Mouse (Mus musculus) forebrain, embryonic 13.5 days (tissue): Measurements from ENCODE around the gene Fbxl20. TPM values are rescaled to one million over a fixed set of nuclear protein-coding genes. Genes with fewer than 3 reads are reported as not detected.

Source experiments
- ATAC-seq: fragments of 200-750 bp; cut with Nextera tagmentation; 2 replicates; pipeline ENCODE4 v1.8.0; 2017
- H3K27ac ChIP-seq: fragments of 300-500 bp; sonication (generic); 2 replicates; pipeline ENCODE4 v1.5.1; 2015; ENCODE audit warnings: inconsistent platforms, mild to moderate bottlenecking, moderate library complexity
- H3K27me3 ChIP-seq: fragments of 300-500 bp; sonication (generic); 2 replicates; pipeline ENCODE4 v1.6.1; 2015; ENCODE audit warnings: mild to moderate bottlenecking, inconsistent platforms
- H3K36me3 ChIP-seq: fragments of 300-500 bp; sonication (generic); 2 replicates; pipeline ENCODE4 v1.6.1; 2015; ENCODE audit warnings: mild to moderate bottlenecking, inconsistent platforms; ENCODE audit not compliant: poor library complexity, severe bottlenecking
- H3K4me1 ChIP-seq: fragments of 300-500 bp; sonication (generic); 2 replicates; pipeline ENCODE4 v1.6.1; 2015; ENCODE audit warnings: inconsistent platforms
- H3K4me2 ChIP-seq: fragments of 300-500 bp; sonication (generic); 2 replicates; pipeline ENCODE4 v1.6.1; 2015; ENCODE audit warnings: inconsistent platforms, mild to moderate bottlenecking, moderate library complexity
- H3K4me3 ChIP-seq: fragments of 300-500 bp; sonication (generic); 2 replicates; pipeline ENCODE4 v1.5.1; 2015; ENCODE audit warnings: mild to moderate bottlenecking, inconsistent platforms
- H3K9ac ChIP-seq: fragments of 300-500 bp; sonication (generic); 2 replicates; pipeline ENCODE4 v1.6.1; 2015; ENCODE audit warnings: mild to moderate bottlenecking, inconsistent platforms
- H3K9me3 ChIP-seq: fragments of 300-500 bp; sonication (generic); replicated peaks from 2 replicates; pipeline ENCODE4 v1.6.1; 2016; ENCODE audit warnings: inconsistent platforms
- WGBS: fragments of 180-500 bp; shearing (Covaris S2); methylation state at CpG from one replicate; pipeline ENCODE4 v1.1.7; 2015; 5-methylcytosine and 5-hydroxymethylcytosine counted together
- polyA plus RNA-seq: library from polyadenylated mRNA; unstranded; fragments of >200 nt; fragmentation: Nextera tagmentation; extraction: Ambion mirVana; gene quantifications from 2 replicates; pipeline ENCODE4 v1.2.1, GENCODE M21; 2015

Fbxl20 gene
- polyA plus RNA-seq, 1 experiment from 2014 or later, result 31.8 TPM

- WGBS, result 86% methylated on average over 7 of the region's 7 CpGs
Measured at GRCm38 (mm10) chr11:98145856-98146255, 4.3 kb downstream of the Fbxl20 start.

GRCm38 (mm10) chr11:98142545-98142944 is 7.7 kb downstream of the Fbxl20 start:
- Histone ChIP-seq H3K9me3 (no peaks in the 10 kb centered on the region), H3K9ac (no peak overlapping the region), H3K4me1 (peaks cover 17% of the 10 kb centered on the region), H3K36me3 (0 out of 2 replicates have a peak, but pooled peaks cover 5% of the 10 kb centered on the region), H3K4me2 (no peak overlapping the region), H3K27ac (no peak overlapping the region), H3K4me3 (no peak overlapping the region), H3K27me3 (no peaks in the 10 kb centered on the region)
- no peak for ATAC-seq
- 87% methylated on average over 2 of the region's 2 CpGs for WGBS

More at GRCm38 (mm10) chr11:98145856-98146255, 4.3 kb downstream of the Fbxl20 start:
- Histone ChIP-seq H3K27me3 (no peaks in the 10 kb centered on the region), H3K4me2 (no peak overlapping the region), H3K4me3 (no peak overlapping the region), H3K27ac (no peak overlapping the region), H3K9ac (no peak overlapping the region), H3K36me3 (0 out of 2 replicates have a peak, but pooled peaks cover 5% of the 10 kb centered on the region), H3K9me3 (no peaks in the 10 kb centered on the region), H3K4me1 (peaks cover 29% of the 10 kb centered on the region)
- no peak for ATAC-seq

- no peak for ATAC-seq
- Histone ChIP-seq H3K27ac (no peak overlapping the region), H3K4me1 (no peaks in the 10 kb centered on the region; the same call in 1 of the 2 replicates), H3K9me3 (no peaks in the 10 kb centered on the region), H3K4me3 (no peak overlapping the region), H3K27me3 (no peaks in the 10 kb centered on the region), H3K4me2 (no peak overlapping the region), H3K36me3 (0 out of 2 replicates have a peak, but pooled peaks cover 5% of the 10 kb centered on the region), H3K9ac (no peak overlapping the region)
- 87% methylated on average over 7 of the region's 7 CpGs for WGBS
Measured at GRCm38 (mm10) chr11:98138894-98139293, 11.3 kb downstream of the Fbxl20 start.

- 0 out of 2 replicates have a peak, but pooled peaks cover 5% of the 10 kb centered on the region for H3K36me3 ChIP-seq
- H3K4me2 ChIP-seq, result no peak overlapping the region
- no peak overlapping the region for H3K9ac ChIP-seq
- no peaks in the 10 kb centered on the region; the same call in 1 of the 2 replicates for H3K4me1 ChIP-seq
- 91% methylated on average over 11 of the region's 11 CpGs for WGBS
- ATAC-seq, result no peak
- no peak overlapping the region for H3K4me3 ChIP-seq
- H3K9me3 ChIP-seq, result no peaks in the 10 kb centered on the region
- H3K27ac ChIP-seq, result no peak overlapping the region
- H3K27me3 ChIP-seq, result no peaks in the 10 kb centered on the region
Measured at GRCm38 (mm10) chr11:98137836-98138235, 12.4 kb downstream of the Fbxl20 start.

- 65% methylated on average over 4 of the region's 4 CpGs for WGBS
Measured at GRCm38 (mm10) chr11:98134951-98135350, 15.3 kb downstream of the Fbxl20 start.

GRCm38 (mm10) chr11:98123424-98123823 is 26.8 kb downstream of the Fbxl20 start:
- no peak overlapping the region for H3K4me3 ChIP-seq
- no peaks in the 10 kb centered on the region for H3K9me3 ChIP-seq
- peaks cover 47% of the 10 kb centered on the region for H3K36me3 ChIP-seq
- H3K27me3 ChIP-seq, result no peaks in the 10 kb centered on the region
- no peak overlapping the region for H3K9ac ChIP-seq
- ATAC-seq, result no peak
- H3K4me2 ChIP-seq, result no peak overlapping the region
- 92% methylated on average over 5 of the region's 5 CpGs for WGBS
- no peak overlapping the region for H3K27ac ChIP-seq
- H3K4me1 ChIP-seq, result no peaks in the 10 kb centered on the region

More at GRCm38 (mm10) chr11:98134951-98135350, 15.3 kb downstream of the Fbxl20 start:
- ATAC-seq, result no peak
- no peaks in the 10 kb centered on the region for H3K36me3 ChIP-seq
- no peak overlapping the region for H3K4me2 ChIP-seq
- H3K27me3 ChIP-seq, result no peaks in the 10 kb centered on the region
- H3K4me3 ChIP-seq, result no peak overlapping the region
- no peaks in the 10 kb centered on the region for H3K9me3 ChIP-seq
- H3K4me1 ChIP-seq, result no peaks in the 10 kb centered on the region; the same call in 1 of the 2 replicates
- H3K9ac ChIP-seq, result no peak overlapping the region
- no peak overlapping the region; the same call in 1 of the 2 replicates for H3K27ac ChIP-seq

GRCm38 (mm10) chr11:98114363-98114762 is 35.8 kb downstream of the Fbxl20 start:
- Histone ChIP-seq H3K4me1 (no peaks in the 10 kb centered on the region), H3K4me3 (no peak overlapping the region), H3K27ac (no peak overlapping the region), H3K9ac (no peak overlapping the region), H3K36me3 (peaks cover 62% of the 10 kb centered on the region), H3K4me2 (no peak overlapping the region), H3K27me3 (no peaks in the 10 kb centered on the region), H3K9me3 (no peaks in the 10 kb centered on the region)
- WGBS, result 95% methylated on average over 1 of the region's 1 CpGs
- ATAC-seq, result no peak

GRCm38 (mm10) chr11:98113504-98113903 is 36.7 kb downstream of the Fbxl20 start:
- Histone ChIP-seq H3K27ac (no peak overlapping the region), H3K9me3 (no peaks in the 10 kb centered on the region), H3K4me2 (no peak overlapping the region), H3K4me3 (no peak overlapping the region), H3K9ac (no peak overlapping the region), H3K27me3 (no peaks in the 10 kb centered on the region), H3K4me1 (no peaks in the 10 kb centered on the region), H3K36me3 (peaks cover 64% of the 10 kb centered on the region)
- ATAC-seq, result no peak
- WGBS, result 68% methylated on average over 4 of the region's 4 CpGs

GRCm38 (mm10) chr11:98109706-98110105 is 40.5 kb downstream of the Fbxl20 start:
- H3K4me3 ChIP-seq, result no peak overlapping the region
- no peak overlapping the region for H3K4me2 ChIP-seq
- 90% methylated on average over 5 of the region's 5 CpGs for WGBS
- no peak overlapping the region for H3K9ac ChIP-seq
- no peaks in the 10 kb centered on the region for H3K4me1 ChIP-seq
- H3K36me3 ChIP-seq, result peaks cover 76% of the 10 kb centered on the region
- H3K9me3 ChIP-seq, result no peaks in the 10 kb centered on the region
- H3K27ac ChIP-seq, result no peak overlapping the region
- ATAC-seq, result no peak
- no peaks in the 10 kb centered on the region for H3K27me3 ChIP-seq

- no peak for ATAC-seq
- 92% methylated on average over 3 of the region's 3 CpGs for WGBS
- Histone ChIP-seq H3K4me3 (no peak overlapping the region), H3K36me3 (peaks cover 92% of the 10 kb centered on the region), H3K9ac (no peak overlapping the region), H3K4me1 (no peaks in the 10 kb centered on the region), H3K27me3 (no peaks in the 10 kb centered on the region), H3K4me2 (no peak overlapping the region), H3K27ac (no peak overlapping the region), H3K9me3 (no peaks in the 10 kb centered on the region)
Measured at GRCm38 (mm10) chr11:98101332-98101731, 48.9 kb downstream of the Fbxl20 start.

GRCm38 (mm10) chr11:98090583-98090982 is 59.6 kb downstream of the Fbxl20 start:
- Histone ChIP-seq H3K4me2 (no peak overlapping the region), H3K27ac (no peak overlapping the region), H3K9ac (no peak overlapping the region), H3K9me3 (no peaks in the 10 kb centered on the region), H3K36me3 (peaks cover 72% of the 10 kb centered on the region), H3K27me3 (no peaks in the 10 kb centered on the region), H3K4me1 (no peaks in the 10 kb centered on the region), H3K4me3 (no peak overlapping the region)
- ATAC-seq, result no peak
- 83% methylated on average over 9 of the region's 9 CpGs for WGBS

- Histone ChIP-seq H3K27ac (no peak overlapping the region), H3K9ac (no peak overlapping the region), H3K4me2 (no peak overlapping the region), H3K27me3 (no peaks in the 10 kb centered on the region), H3K4me1 (no peaks in the 10 kb centered on the region), H3K9me3 (no peaks in the 10 kb centered on the region), H3K4me3 (no peak overlapping the region), H3K36me3 (peaks cover 65% of the 10 kb centered on the region)
- WGBS, result 57% methylated on average over 6 of the region's 7 CpGs
- no peak for ATAC-seq
Measured at GRCm38 (mm10) chr11:98088224-98088623, 62.0 kb downstream of the Fbxl20 start.

- H3K4me3 ChIP-seq, result no peak overlapping the region
- H3K4me2 ChIP-seq, result no peak overlapping the region
- H3K36me3 ChIP-seq, result peaks cover 61% of the 10 kb centered on the region
- no peak for ATAC-seq
- no peak overlapping the region for H3K9ac ChIP-seq
- no peaks in the 10 kb centered on the region for H3K27me3 ChIP-seq
- H3K4me1 ChIP-seq, result no peaks in the 10 kb centered on the region
- no peak overlapping the region for H3K27ac ChIP-seq
- 66% methylated on average over 7 of the region's 7 CpGs for WGBS
- H3K9me3 ChIP-seq, result no peaks in the 10 kb centered on the region
Measured at GRCm38 (mm10) chr11:98086574-98086973, 63.6 kb downstream of the Fbxl20 start.
